Mouse (Mus musculus) thymus, adult 2 months (tissue): ENCODE results near the gene Susd6. TPM values are rescaled to one million over a fixed set of nuclear protein-coding genes. Genes with fewer than 3 reads are reported as not detected.

Experiments used
- DNase-seq: peaks from one replicate; pipeline ENCODE4 v3.0.0; 2021
- H3K27ac ChIP-seq: fragments of 200-500 bp; 2 replicates; pipeline ENCODE4 v1.5.1; 2012; ENCODE audit warnings: low read length, control low read depth; ENCODE audit not compliant: control insufficient read depth, insufficient read depth
- H3K27me3 ChIP-seq: fragments of 200-500 bp; 2 replicates; pipeline ENCODE4 v1.6.1; 2012; ENCODE audit warnings: mild to moderate bottlenecking, low read length, moderate library complexity, mixed read lengths; ENCODE audit not compliant: control insufficient read depth, insufficient read depth
- H3K36me3 ChIP-seq: fragments of 200-500 bp; 2 replicates; pipeline ENCODE4 v1.6.1; 2012; ENCODE audit warnings: mild to moderate bottlenecking, low read length, moderate library complexity; ENCODE audit not compliant: control insufficient read depth, insufficient read depth
- H3K4me1 ChIP-seq: fragments of 200-500 bp; replicated peaks from 2 replicates; pipeline ENCODE4 v1.6.1; 2012; ENCODE audit warnings: low read length; ENCODE audit not compliant: control insufficient read depth, insufficient read depth
- H3K4me3 ChIP-seq: fragments of 200-500 bp; 2 replicates; pipeline ENCODE4 v1.5.1; 2012; ENCODE audit warnings: mild to moderate bottlenecking, low read length, control low read depth, moderate library complexity; ENCODE audit not compliant: control insufficient read depth, insufficient read depth
- CTCF ChIP-seq: fragments of 200-500 bp; IDR thresholded peaks from 2 replicates; pipeline ENCODE4 v1.5.1; 2012; ENCODE audit warnings: mild to moderate bottlenecking, control low read depth, low read length, moderate library complexity, borderline replicate concordance; ENCODE audit not compliant: control insufficient read depth, poor library complexity, insufficient read depth; ENCODE audit errors: extremely low read depth
- POLR2A ChIP-seq: fragments of 200-500 bp; IDR thresholded peaks from 2 replicates; pipeline ENCODE4 v1.6.1; 2012; ENCODE audit warnings: mild to moderate bottlenecking, low read length, control low read depth, moderate library complexity; ENCODE audit not compliant: control insufficient read depth, poor library complexity, insufficient read depth; ENCODE audit errors: extremely low read depth
- WGBS: fragments of 180-500 bp; shearing (Covaris S2); methylation state at CpG from one replicate; pipeline ENCODE4 v1.1.7; 2018; 5-methylcytosine and 5-hydroxymethylcytosine counted together
- polyA plus RNA-seq: library from polyadenylated mRNA; depleted of rRNA; stranded (reverse); fragments of >200 nt; gene quantifications from 2 replicates; pipeline ENCODE4 v1.2.3, GENCODE M21; 2012

Gene Susd6
- polyA plus RNA-seq, 1 experiment: 81.3 TPM

GRCm38 (mm10) chr12:80857636-80858293, 67.5 kb downstream of the Susd6 start:
- no peak overlapping the region for H3K27ac ChIP-seq
- H3K36me3 ChIP-seq: no peaks in the 10 kb centered on the region
- WGBS: 97% methylated on average over 3 of the region's 3 CpGs
- H3K27me3 ChIP-seq: no peaks in the 10 kb centered on the region
- H3K4me3 ChIP-seq: no peak overlapping the region
- no peaks in the 10 kb centered on the region for H3K4me1 ChIP-seq
- DNase-seq: no peak
- TF ChIP-seq CTCF (no peak), POLR2A (no peak)

- Histone ChIP-seq H3K4me3 (no peak overlapping the region), H3K27me3 (no peaks in the 10 kb centered on the region), H3K27ac (no peak overlapping the region), H3K4me1 (peaks cover 2% of the 10 kb centered on the region; the same call in 1 of the 2 replicates), H3K36me3 (no peaks in the 10 kb centered on the region)
- 90% methylated on average over 2 of the region's 2 CpGs for WGBS
- no peak for DNase-seq
- TF ChIP-seq CTCF (no peak), POLR2A (no peak)
These were observed 68.0 kb downstream of the Susd6 start for GRCm38 (mm10) chr12:80858307-80858706.

- Histone ChIP-seq H3K27me3 (no peaks in the 10 kb centered on the region), H3K4me3 (no peak overlapping the region), H3K27ac (no peak overlapping the region), H3K4me1 (peaks cover 4% of the 10 kb centered on the region), H3K36me3 (no peaks in the 10 kb centered on the region; the same call in 1 of the 2 replicates)
- DNase-seq: no peak
- 55% methylated on average over 1 of the region's 1 CpGs for WGBS
- TF ChIP-seq POLR2A (no peak), CTCF (no peak)
These were observed 71.6 kb downstream of the Susd6 start for GRCm38 (mm10) chr12:80861916-80862315.

GRCm38 (mm10) chr12:80863370-80863769, 73.1 kb downstream of the Susd6 start:
- Histone ChIP-seq H3K27ac (no peak overlapping the region), H3K36me3 (peaks cover 4% of the 10 kb centered on the region; the same call in 1 of the 2 replicates), H3K27me3 (no peaks in the 10 kb centered on the region), H3K4me3 (no peak overlapping the region), H3K4me1 (peaks cover 6% of the 10 kb centered on the region)
- WGBS: 84% methylated on average over 2 of the region's 2 CpGs
- no peak for DNase-seq
- TF ChIP-seq CTCF (no peak), POLR2A (no peak)

- no peak for DNase-seq
These were observed 74.9 kb downstream of the Susd6 start for GRCm38 (mm10) chr12:80865175-80865574.

GRCm38 (mm10) chr12:80866023-80866422, 75.7 kb downstream of the Susd6 start:
- no peak for DNase-seq
- Histone ChIP-seq H3K4me1 (peaks cover 6% of the 10 kb centered on the region), H3K36me3 (peaks cover 18% of the 10 kb centered on the region), H3K27ac (no peak overlapping the region), H3K4me3 (no peak overlapping the region), H3K27me3 (no peaks in the 10 kb centered on the region)
- 94% methylated on average over 2 of the region's 2 CpGs for WGBS
- no peak for TF ChIP-seq POLR2A
- TF ChIP-seq CTCF: no peak

More at GRCm38 (mm10) chr12:80865175-80865574, 74.9 kb downstream of the Susd6 start:
- 96% methylated on average over 4 of the region's 4 CpGs for WGBS
- H3K27ac ChIP-seq: no peak overlapping the region
- TF ChIP-seq POLR2A: no peak
- TF ChIP-seq CTCF: no peak
- peaks cover 6% of the 10 kb centered on the region for H3K4me1 ChIP-seq
- H3K36me3 ChIP-seq: peaks cover 12% of the 10 kb centered on the region
- H3K27me3 ChIP-seq: no peaks in the 10 kb centered on the region
- no peak overlapping the region for H3K4me3 ChIP-seq
